Mouse (Mus musculus) E14TG2a.4 (cell line): ENCODE measurements around the gene Pvalb.

Experiments used
- H3K27me3 ChIP-seq: 2 replicates; pipeline ENCODE4 v1.6.1; 2014; ENCODE audit warnings: low read length, control low read depth; ENCODE audit not compliant: insufficient read depth
- H3K36me3 ChIP-seq: 2 replicates; pipeline ENCODE4 v1.6.1; 2014; ENCODE audit warnings: low read length, control low read depth; ENCODE audit not compliant: insufficient read depth
- H3K4me1 ChIP-seq: replicated peaks from 2 replicates; pipeline ENCODE4 v1.6.1; 2014; ENCODE audit warnings: low read depth, low read length, control low read depth
- H3K4me3 ChIP-seq: replicated peaks from 2 replicates; pipeline ENCODE4 v1.5.1; 2014; ENCODE audit warnings: mild to moderate bottlenecking, low read length
- H3K9me3 ChIP-seq: 2 replicates; pipeline ENCODE4 v1.6.1; 2014; ENCODE audit warnings: low read length, control low read depth
- CTCF ChIP-seq: conservative IDR thresholded peaks from 2 replicates; pipeline ENCODE4 v1.5.1; 2014; ENCODE audit warnings: low read length
- NANOG ChIP-seq: IDR thresholded peaks from 2 replicates; pipeline ENCODE4 v1.6.1; 2014; ENCODE audit warnings: borderline replicate concordance, low read length, mixed read lengths
- POU5F1 ChIP-seq: IDR thresholded peaks from 2 replicates; pipeline ENCODE4 v1.6.1; 2014; ENCODE audit warnings: low read length, borderline replicate concordance

The Pvalb gene

DNA sequence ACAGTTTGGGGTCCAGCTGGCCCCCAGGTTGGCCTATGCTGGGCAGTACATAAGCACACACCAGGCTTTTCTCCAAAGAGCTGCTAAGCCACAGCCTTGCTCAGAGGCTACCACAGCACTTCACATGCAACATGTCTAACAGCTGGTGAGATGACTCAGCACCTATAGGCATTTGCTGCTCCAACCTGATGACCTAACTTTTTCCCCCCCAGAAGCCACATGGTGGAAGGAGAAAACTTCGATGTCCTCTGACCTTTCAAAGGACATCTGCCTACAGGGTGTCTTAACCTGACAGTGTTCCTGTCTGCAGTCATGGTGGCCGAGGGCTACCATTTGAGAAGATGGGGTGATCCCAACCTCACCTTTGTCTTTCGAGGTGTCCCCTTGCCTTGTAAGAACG lies 20.6 kb downstream of the Pvalb start:
- TF ChIP-seq CTCF = no peak
- TF ChIP-seq NANOG = no peak
- TF ChIP-seq POU5F1 = no peak

DNA sequence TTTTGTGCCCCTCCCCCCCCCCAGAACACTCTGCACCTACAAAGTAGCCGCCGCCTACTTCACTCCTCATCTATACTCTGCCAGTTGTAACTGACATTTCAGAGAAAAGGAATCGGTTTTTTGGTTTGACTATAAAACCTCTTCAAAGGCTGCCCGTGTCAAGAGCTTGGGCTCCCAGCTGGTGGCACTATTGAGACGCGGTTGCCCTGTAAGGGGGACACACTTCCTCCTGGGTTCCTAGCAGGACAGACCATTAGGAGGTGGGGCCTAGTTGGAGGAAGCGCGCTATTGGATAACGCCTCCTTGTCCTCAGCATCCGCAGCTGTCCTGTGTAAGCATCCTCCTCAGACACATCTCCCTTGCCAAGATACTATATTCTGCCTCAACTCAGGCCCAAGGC lies 21.3 kb downstream of the Pvalb start:
- Histone ChIP-seq H3K9me3 (no peaks in the 10 kb centered on the region), H3K36me3 (no peaks in the 10 kb centered on the region), H3K4me1 (peaks cover 30% of the 10 kb centered on the region), H3K4me3 (no peak overlapping the region), H3K27me3 (peaks cover 15% of the 10 kb centered on the region; the same call in 1 of the 2 replicates)
- TF ChIP-seq POU5F1 = no peak
- no peak for TF ChIP-seq NANOG
- TF ChIP-seq CTCF = no peak

More for the DNA sequence above, 20.6 kb downstream of the Pvalb start:
- H3K27me3 ChIP-seq = peaks cover 18% of the 10 kb centered on the region; the same call in 1 of the 2 replicates
- H3K9me3 ChIP-seq = no peaks in the 10 kb centered on the region
- peaks cover 38% of the 10 kb centered on the region for H3K4me1 ChIP-seq
- H3K36me3 ChIP-seq = no peaks in the 10 kb centered on the region
- H3K4me3 ChIP-seq = no peak overlapping the region

DNA sequence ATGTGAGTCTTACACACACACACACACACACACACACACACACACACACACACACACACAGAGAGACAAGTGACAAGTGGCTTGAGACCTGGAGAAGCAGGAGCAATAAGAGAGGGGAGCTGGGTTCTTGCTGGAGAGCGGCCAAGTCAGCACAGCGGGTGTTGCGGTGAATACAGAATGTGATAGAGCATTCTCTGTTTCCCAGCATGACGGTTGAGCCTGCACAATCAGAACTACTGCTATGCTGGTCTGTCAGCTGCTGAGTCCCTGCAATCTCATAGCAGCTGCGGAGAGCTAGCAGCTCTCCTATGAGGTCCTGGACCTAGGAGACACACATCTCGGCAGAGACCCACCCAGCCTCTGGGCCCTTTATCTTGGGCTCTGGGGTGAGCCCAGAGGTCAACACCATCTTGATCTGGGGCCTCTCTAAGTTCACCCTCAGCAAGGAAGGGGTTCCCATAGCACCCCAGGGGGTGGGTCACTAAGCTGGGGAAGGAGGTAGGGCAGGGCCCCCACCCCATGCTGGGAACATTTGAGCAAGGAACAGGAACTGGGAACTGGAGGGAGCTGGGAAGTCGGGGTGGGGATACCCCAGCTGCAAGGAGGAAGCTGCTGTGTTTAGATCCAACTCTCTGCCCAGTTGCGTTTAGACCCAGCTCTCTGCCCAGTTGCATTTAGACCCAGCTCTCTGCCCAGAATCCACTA lies 24.3 kb downstream of the Pvalb start:
- H3K4me3 ChIP-seq = no peak overlapping the region
- no peaks in the 10 kb centered on the region for H3K36me3 ChIP-seq
- H3K4me1 ChIP-seq = peaks cover 38% of the 10 kb centered on the region
- H3K9me3 ChIP-seq = no peaks in the 10 kb centered on the region
- no peak for TF ChIP-seq CTCF
- no peak for TF ChIP-seq NANOG
- TF ChIP-seq POU5F1 = no peak
- H3K27me3 ChIP-seq = peaks cover 8% of the 10 kb centered on the region; the same call in 1 of the 2 replicates

DNA sequence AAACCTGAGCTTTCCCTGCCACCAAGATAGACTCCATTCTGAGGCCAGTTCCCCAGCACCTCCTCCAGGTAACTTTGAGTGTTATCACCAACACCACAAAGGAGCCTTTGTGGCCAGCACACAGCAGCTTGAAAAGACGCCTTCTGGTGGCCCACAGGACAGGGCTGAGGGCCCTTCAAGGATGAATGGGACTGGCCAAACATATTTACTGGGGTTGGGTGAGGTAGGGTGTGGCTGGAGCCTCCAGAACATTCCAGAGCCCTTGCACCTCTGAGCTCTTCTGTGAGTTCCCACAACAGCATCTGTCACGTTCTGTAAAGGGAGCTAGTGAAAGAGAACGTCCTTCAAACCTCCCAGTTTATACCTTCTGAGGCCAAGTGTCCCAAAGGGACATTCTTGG lies 26.4 kb downstream of the Pvalb start:
- TF ChIP-seq POU5F1 (no peak), NANOG (no peak), CTCF (no peak)
- H3K36me3 ChIP-seq = no peaks in the 10 kb centered on the region
- H3K4me1 ChIP-seq = peaks cover 55% of the 10 kb centered on the region
- H3K27me3 ChIP-seq = peaks cover 8% of the 10 kb centered on the region; the same call in 1 of the 2 replicates
- H3K9me3 ChIP-seq = no peaks in the 10 kb centered on the region
- no peak overlapping the region for H3K4me3 ChIP-seq

DNA sequence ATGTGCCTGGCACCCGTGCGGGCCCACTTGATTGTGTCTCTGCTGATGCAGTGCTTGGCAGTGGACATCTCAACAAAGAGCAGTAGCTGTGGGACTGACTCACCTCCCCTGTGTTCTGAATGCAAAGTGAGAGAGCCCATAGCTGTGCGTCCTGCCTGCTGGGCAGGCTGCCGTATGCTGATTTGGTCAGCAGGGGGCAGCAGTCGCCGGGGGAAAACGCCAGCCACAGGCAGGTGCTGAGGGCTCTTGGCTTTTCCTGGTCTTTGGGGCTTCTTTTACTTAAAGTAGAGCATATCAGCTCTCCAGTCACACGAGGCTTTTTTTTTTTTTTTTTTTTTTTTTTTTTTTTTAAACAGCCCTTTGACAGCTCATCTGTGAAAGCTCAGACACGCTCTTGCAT lies 27.8 kb downstream of the Pvalb start:
- Histone ChIP-seq H3K9me3 (no peaks in the 10 kb centered on the region), H3K36me3 (no peaks in the 10 kb centered on the region), H3K4me3 (no peak overlapping the region), H3K27me3 (0 out of 2 replicates have a peak, but pooled peaks cover 5% of the 10 kb centered on the region), H3K4me1 (peaks cover 52% of the 10 kb centered on the region)
- TF ChIP-seq CTCF (peak; percentile 96), NANOG (no peak)

DNA sequence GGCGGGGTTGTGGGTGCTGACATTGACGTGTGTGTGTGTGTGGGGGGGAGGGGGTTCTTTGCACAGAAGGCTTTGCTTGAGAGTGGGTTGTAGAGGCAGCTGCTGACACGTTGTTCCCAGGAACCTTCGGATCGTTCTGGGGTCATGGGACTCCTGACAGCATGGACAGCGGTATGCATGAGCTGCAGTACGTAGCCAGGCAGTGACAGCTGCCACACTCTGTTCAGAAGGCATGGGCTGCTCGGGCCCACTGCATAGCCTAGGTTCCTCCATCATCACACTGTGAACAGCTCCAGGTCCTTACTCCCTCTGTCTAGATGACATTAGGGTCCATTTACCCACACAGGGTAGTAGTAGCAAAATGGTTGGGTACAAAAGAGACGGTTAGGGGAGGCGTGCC lies 28.9 kb downstream of the Pvalb start:
- no peaks in the 10 kb centered on the region for H3K36me3 ChIP-seq
- H3K4me1 ChIP-seq = peaks cover 59% of the 10 kb centered on the region
- TF ChIP-seq NANOG = no peak
- 0 out of 2 replicates have a peak, but pooled peaks cover 5% of the 10 kb centered on the region for H3K27me3 ChIP-seq
- H3K4me3 ChIP-seq = no peak overlapping the region
- no peaks in the 10 kb centered on the region for H3K9me3 ChIP-seq

DNA sequence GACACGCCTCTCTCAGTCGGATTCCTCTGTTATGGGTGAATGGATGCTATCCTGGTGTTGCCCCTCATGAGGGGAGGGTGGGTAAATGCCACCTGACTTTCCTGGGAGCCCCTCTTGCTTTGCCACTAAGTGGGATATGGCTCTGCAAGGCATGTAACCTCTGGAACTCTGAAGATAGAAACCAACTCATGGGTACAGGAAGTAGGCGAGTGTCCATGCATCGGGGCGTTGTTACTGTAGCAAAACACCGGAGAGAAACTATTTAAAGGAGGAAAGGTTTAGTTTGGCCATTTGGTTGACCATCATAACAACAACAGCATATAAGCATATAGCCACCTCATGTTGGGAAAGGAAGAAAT lies 31.3 kb downstream of the Pvalb start:
- Histone ChIP-seq H3K27me3 (no peaks in the 10 kb centered on the region), H3K36me3 (no peaks in the 10 kb centered on the region; the same call in 1 of the 2 replicates), H3K9me3 (no peaks in the 10 kb centered on the region), H3K4me3 (peak overlapping the region; percentile 77), H3K4me1 (peaks cover 59% of the 10 kb centered on the region)
- no peak for TF ChIP-seq NANOG
- TF ChIP-seq POU5F1 = no peak
- TF ChIP-seq CTCF = no peak

DNA sequence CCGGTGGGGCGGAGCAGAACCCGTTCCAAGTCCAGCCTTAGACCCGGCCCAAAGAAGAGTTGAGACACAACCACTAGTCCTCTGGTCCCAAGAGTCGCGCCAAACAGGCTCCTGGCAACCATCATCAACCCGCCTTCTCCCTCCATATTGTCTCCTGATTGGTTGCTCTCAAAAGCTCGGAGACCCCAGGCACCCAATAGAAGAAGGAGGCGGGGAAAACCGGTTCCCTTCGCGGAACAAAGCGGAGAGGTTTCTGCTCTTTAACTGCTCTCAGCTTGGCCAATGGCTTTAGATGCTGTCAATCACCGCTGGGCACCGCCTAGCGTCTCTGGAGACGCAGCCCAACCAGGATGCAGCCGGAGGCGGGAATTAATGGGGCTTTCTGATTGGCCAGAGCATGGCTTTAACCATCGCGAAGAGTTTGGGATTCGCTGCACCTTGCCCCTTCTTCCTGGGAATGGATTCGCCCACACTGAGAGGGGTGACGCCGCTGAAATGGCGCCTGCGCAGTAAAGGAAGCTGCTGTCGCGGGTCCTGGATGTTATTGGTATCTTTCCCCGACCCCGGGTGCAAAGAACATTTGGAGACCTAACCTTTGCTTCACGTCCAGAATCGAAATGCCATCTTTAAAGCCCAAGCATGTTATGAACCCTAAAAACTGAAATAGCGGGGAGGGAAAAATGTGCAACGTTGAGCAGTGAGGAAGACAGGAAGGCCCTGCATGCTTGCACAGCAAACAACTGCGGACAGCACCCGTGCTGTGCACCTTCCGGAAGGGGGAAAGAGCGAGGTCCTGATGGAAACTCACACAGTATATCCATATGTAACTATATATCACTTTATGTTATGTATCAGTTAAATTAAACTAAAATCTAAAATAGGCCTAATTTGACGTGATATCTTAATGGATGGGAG lies 32.0 kb downstream of the Pvalb start, which contains the start of gene Ift27:
TSS of gene Ift27 (minus strand) at position 136 of the 915 bp plus-strand sequence.
- Histone ChIP-seq H3K36me3 (no peaks in the 10 kb centered on the region; the same call in 1 of the 2 replicates), H3K4me1 (peaks cover 59% of the 10 kb centered on the region), H3K4me3 (peak within 1 kb of the TSS; percentile 92), H3K27me3 (no peaks in the 10 kb centered on the region), H3K9me3 (no peaks in the 10 kb centered on the region)
- TF ChIP-seq POU5F1 = no peak
- no peak for TF ChIP-seq NANOG
- TF ChIP-seq CTCF = no peak
